8 mouse cellular contexts compared by ENCODE assay signal in the genomic region with DNA sequence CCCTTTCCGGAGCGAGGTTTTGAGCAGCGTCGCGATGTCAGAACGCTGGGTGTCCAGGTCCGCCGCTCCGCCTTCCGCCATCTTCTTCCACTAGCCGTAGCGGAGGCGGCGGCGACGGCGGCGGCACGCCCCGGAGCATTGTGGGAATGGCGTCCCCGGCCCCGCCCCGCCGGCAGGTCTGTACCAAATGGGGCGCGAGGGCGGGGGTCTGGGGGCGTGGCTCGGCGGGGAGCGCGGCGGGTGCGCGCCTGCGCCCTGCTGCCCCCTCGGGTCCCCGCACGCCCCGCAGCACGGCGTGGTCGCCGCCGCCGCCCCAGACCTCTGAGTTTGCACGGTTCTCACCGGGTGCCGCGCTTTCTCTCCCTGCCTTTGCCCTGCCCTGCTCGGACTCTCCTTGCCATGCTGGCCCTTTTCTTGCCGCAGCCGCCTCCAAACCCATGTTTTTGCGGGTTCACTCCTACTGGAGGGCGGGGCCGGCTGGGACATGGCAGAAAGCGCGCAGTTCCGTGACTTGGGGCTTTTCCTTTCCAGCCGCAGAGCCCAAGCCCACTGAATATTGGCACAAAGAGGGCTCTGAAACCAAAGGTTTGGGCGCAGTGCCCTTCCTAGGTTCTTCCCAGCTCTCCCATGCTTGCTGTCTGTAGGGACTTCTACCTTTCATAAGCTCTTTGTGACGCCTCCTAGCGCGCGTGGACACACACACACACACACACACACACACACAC. TPM values are rescaled to one million over a fixed set of nuclear protein-coding genes. Genes with fewer than 3 reads are reported as not detected.
DNase-seq lines count a peak whose midpoint lies in the region; ATAC-seq and TF ChIP-seq lines count a peak whose summit lies in the region.

A gene (minus strand): TSS at position 161 of the 725 bp plus-strand sequence.

- peak within 1 kb of the TSS; percentile 90 for H3K4me3 ChIP-seq in bone marrow macrophage, adult 2 months (ENCODE audit: insufficient read depth, low read length)
- peak within 1 kb of the TSS; percentile 72 for H3K4me3 ChIP-seq in embryonic fibroblast, embryonic 13.5 days (ENCODE audit: insufficient read depth, low read length)
- H3K4me3 ChIP-seq in heart, embryonic 11.5 days (ENCODE audit: low read depth, low read length): peak within 1 kb of the TSS; percentile 87
- peak within 1 kb of the TSS; percentile 95 for H3K4me3 ChIP-seq in kidney, embryonic 16.5 days (ENCODE audit: low read length)
- H3K4me3 ChIP-seq in liver, adult 2 months (ENCODE audit: insufficient read depth, low read depth, low read length): peak within 1 kb of the TSS; percentile 98
- H3K4me3 ChIP-seq in myocyte: peak within 1 kb of the TSS; percentile 57

- peaks cover 17% of the 10 kb centered on the region for H3K4me1 ChIP-seq in bone marrow macrophage, adult 2 months (ENCODE audit: control insufficient read depth, insufficient read depth, low read length)
- H3K4me1 ChIP-seq in embryonic fibroblast, embryonic 13.5 days (ENCODE audit: control insufficient read depth, insufficient read depth, low read length): no peaks in the 10 kb centered on the region; the same call in 1 of the 2 replicates
- H3K4me1 ChIP-seq in heart, embryonic 11.5 days (ENCODE audit: control insufficient read depth, insufficient read depth, low read length): peaks cover 6% of the 10 kb centered on the region; the same call in 1 of the 2 replicates
- H3K4me1 ChIP-seq in kidney, embryonic 16.5 days (ENCODE audit: insufficient read depth, low read length): peaks cover 17% of the 10 kb centered on the region
- H3K4me1 ChIP-seq in liver, adult 2 months (ENCODE audit: control insufficient read depth, insufficient read depth, low read length): peaks cover 17% of the 10 kb centered on the region

- H3K36me3 ChIP-seq in heart, embryonic 11.5 days (ENCODE audit: control insufficient read depth, insufficient read depth, low read length): no peaks in the 10 kb centered on the region
- H3K36me3 ChIP-seq in kidney, embryonic 16.5 days (ENCODE audit: insufficient read depth, low read length): no peaks in the 10 kb centered on the region
- H3K36me3 ChIP-seq in liver, adult 2 months (ENCODE audit: control insufficient read depth, insufficient read depth, low read length): no peaks in the 10 kb centered on the region
- no peaks in the 10 kb centered on the region for H3K36me3 ChIP-seq in myocyte (ENCODE audit: control insufficient read depth, insufficient read depth)
- H3K36me3 ChIP-seq in splenic B cell, adult 2 months (ENCODE audit: control insufficient read depth, insufficient read depth, low read length, poor library complexity, severe bottlenecking): no peaks in the 10 kb centered on the region

- ATAC-seq in heart, embryonic 11.5 days (replicated peaks; ENCODE audit: insufficient number of reproducible peaks, low FRiP score, low TSS enrichment): peak; percentile 89
- peak; percentile 93 for ATAC-seq in kidney, embryonic 16.5 days (ENCODE audit: low FRiP score, low TSS enrichment)

- 0% methylated on average over 47 of the region's 66 CpGs for WGBS in heart, embryonic 11.5 days (ENCODE audit: insufficient replicate concordance)
- WGBS in kidney, embryonic 16.5 days: under 1% methylated on average over 65 of the region's 66 CpGs
- WGBS in liver, adult 2 months: under 1% methylated on average over 57 of the region's 66 CpGs

- peak within 1 kb of the TSS; percentile 62 for H3ac ChIP-seq in myocyte (ENCODE audit: control insufficient read depth, insufficient read length)

- peaks cover 6% of the 10 kb centered on the region; the same call in 1 of the 2 replicates for H3K79me2 ChIP-seq in liver, adult 2 months (ENCODE audit: control insufficient read depth, insufficient read depth, low read length)
- peaks cover 43% of the 10 kb centered on the region for H3K79me2 ChIP-seq in myocyte (ENCODE audit: control insufficient read depth, insufficient read depth)

- TF ChIP-seq POLR2A in bone marrow macrophage, adult 2 months (IDR thresholded peaks at IDR 0.05; ENCODE audit: borderline replicate concordance, low read depth, low read length): no peak
- TF ChIP-seq POLR2A in embryonic fibroblast, embryonic 13.5 days (IDR thresholded peaks at IDR 0.05; ENCODE audit: low read depth, low read length): peak; percentile 61
- TF ChIP-seq POLR2A in liver, adult 2 months (IDR thresholded peaks at IDR 0.05; ENCODE audit: extremely low read depth, insufficient read depth, low read length): peak; percentile 88
- TF ChIP-seq POLR2A in myocyte (IDR thresholded peaks at IDR 0.05; ENCODE audit: insufficient read length, low read depth): peak; percentile 90

- peak within 1 kb of the TSS; percentile 58 for H3K27ac ChIP-seq in bone marrow macrophage, adult 2 months (ENCODE audit: insufficient read depth, low read depth, low read length)
- peak within 1 kb of the TSS; percentile 49 for H3K27ac ChIP-seq in embryonic fibroblast, embryonic 13.5 days (ENCODE audit: insufficient read depth, low read length)
- peak within 1 kb of the TSS; percentile 91 for H3K27ac ChIP-seq in heart, embryonic 11.5 days (ENCODE audit: low read depth, low read length)
- H3K27ac ChIP-seq in kidney, embryonic 16.5 days (ENCODE audit: low read length): peak within 1 kb of the TSS; percentile 93
- peak within 1 kb of the TSS; percentile 96 for H3K27ac ChIP-seq in liver, adult 2 months (replicated peaks; ENCODE audit: insufficient read depth, low read depth, low read length)

- TF ChIP-seq CTCF in bone marrow macrophage, adult 2 months (IDR thresholded peaks at IDR 0.05; ENCODE audit: low read depth, low read length): no peak
- TF ChIP-seq CTCF in embryonic fibroblast, embryonic 13.5 days (IDR thresholded peaks at IDR 0.05; ENCODE audit: borderline replicate concordance, insufficient read depth, low read length): peak; percentile 11; the same call in 1 of the 2 replicates
- TF ChIP-seq CTCF in liver, adult 2 months (IDR thresholded peaks at IDR 0.05; ENCODE audit: low read depth, low read length): no peak

- H3K9me3 ChIP-seq in heart, embryonic 11.5 days (replicated peaks; ENCODE audit: control insufficient read depth, low read length): no peaks in the 10 kb centered on the region
- H3K9me3 ChIP-seq in kidney, embryonic 16.5 days (ENCODE audit: low read length): no peaks in the 10 kb centered on the region

- DNase-seq in A20 (ENCODE audit: low read depth, low spot score): peak; percentile 94
- DNase-seq in liver, adult 2 months (ENCODE audit: extremely low read depth, low read depth, low spot score): peak; percentile 68
- peak; percentile 92 for DNase-seq in splenic B cell, adult 2 months (ENCODE audit: low read depth, low spot score)

- H3K4me2 ChIP-seq in heart, embryonic 11.5 days: peak within 1 kb of the TSS; percentile 76
- H3K4me2 ChIP-seq in kidney, embryonic 16.5 days (replicated peaks; ENCODE audit: low read depth, low read length): peak within 1 kb of the TSS; percentile 74
- H3K4me2 ChIP-seq in myocyte (ENCODE audit: low read depth): peak within 1 kb of the TSS; percentile 84

- H3K9ac ChIP-seq in heart, embryonic 11.5 days (ENCODE audit: low read depth, low read length): peak within 1 kb of the TSS; percentile 96
- peak within 1 kb of the TSS; percentile 91 for H3K9ac ChIP-seq in kidney, embryonic 16.5 days (replicated peaks; ENCODE audit: low read length)
- peak within 1 kb of the TSS; percentile 99 for H3K9ac ChIP-seq in liver, adult 2 months (ENCODE audit: low read depth, low read length)

- H3K27me3 ChIP-seq in heart, embryonic 11.5 days (ENCODE audit: control insufficient read depth, insufficient read depth, low read length): no peaks in the 10 kb centered on the region
- H3K27me3 ChIP-seq in kidney, embryonic 16.5 days (ENCODE audit: insufficient read depth, low read length): no peaks in the 10 kb centered on the region
- no peaks in the 10 kb centered on the region for H3K27me3 ChIP-seq in liver, adult 2 months (ENCODE audit: control insufficient read depth, insufficient read depth, low read length)
- no peaks in the 10 kb centered on the region for H3K27me3 ChIP-seq in myocyte (ENCODE audit: control insufficient read depth, insufficient read depth, insufficient read length)
- H3K27me3 ChIP-seq in splenic B cell, adult 2 months (ENCODE audit: control insufficient read depth, insufficient read depth, low read length, poor library complexity, severe bottlenecking): no peaks in the 10 kb centered on the region; the same call in 1 of the 2 replicates

TF ChIP-seq in myocyte, 11 proteins besides CTCF, POLR2A, EP300 and RAD21:
- TF ChIP-seq MYOD1 (IDR thresholded peaks at IDR 0.05; ENCODE audit: control insufficient read depth in 1 of 3, insufficient read length in 2 of 3, low read depth in 2 of 3) (no peak), TCF3 (IDR thresholded peaks at IDR 0.05; ENCODE audit: insufficient read length, low read depth) (no peak), REST (IDR thresholded peaks at IDR 0.05; ENCODE audit: insufficient read depth, insufficient read length) (no peak), POLR2AphosphoS2 (IDR thresholded peaks at IDR 0.05; ENCODE audit: insufficient read length, low read depth) (peak; percentile 92), TCF12 (IDR thresholded peaks at IDR 0.05; ENCODE audit: insufficient read depth, poor library complexity, severe bottlenecking) (no peak), E2F4 (IDR thresholded peaks at IDR 0.05; ENCODE audit: insufficient read depth) (no peak)
TF ChIP-seq in myocyte: peak in this region for 1.

RNA-seq across cellular contexts. Expression of the gene that starts here (rescaled TPM):
- polyA plus RNA-seq in bone marrow macrophage, adult 2 months (2012; ENCODE audit: insufficient read depth, insufficient read length, missing spikeins): 81.7 and 94.7 TPM in 2 replicates
- 106 and 112 TPM in 2 replicates for polyA plus RNA-seq in embryonic fibroblast, embryonic 13.5 days (2011; ENCODE audit: insufficient read length, low read depth, missing spikeins)
- polyA plus RNA-seq in heart, embryonic 11.5 days (2014; fragmentation: Nextera tagmentation; extraction: Ambion mirVana): 85.9 and 89.3 TPM in 2 replicates
- polyA plus RNA-seq in kidney, embryonic 16.5 days (2015; fragmentation: Nextera tagmentation; extraction: Ambion mirVana): 72.4 and 76.0 TPM in 2 replicates
- total RNA-seq in liver, adult 2 months (2014; rRNA removed): 49.9 and 53.0 TPM in 2 replicates
- 4.3 and 4.5 TPM in 2 replicates for polyA plus RNA-seq in liver, adult 2 months (2012; rRNA removed)
- 18.7 TPM for polyA plus RNA-seq in myocyte (2012; fragmentation: generic; extraction: Trizol)

Comparison
In these comparisons a context has a peak if more than half of its experiments do, and no peak if none do; other contexts are left out.
1. Peak in every context shown above with its lines: DNase-seq, ATAC-seq, H3K4me3 ChIP-seq and H3K27ac ChIP-seq.